Mouse (Mus musculus): ENCODE results near the gene Dazap1. TPM values are rescaled to one million over a fixed set of nuclear protein-coding genes. Genes with fewer than 3 reads are reported as not detected.

Gene Dazap1
- polyA plus RNA-seq (2012; rRNA removed), result 82.9 and 83.0 TPM in 2 replicates

GRCm38 (mm10) chr10:80260642-80261584 lies at the start of gene Dazap1, which contains the start of gene Gamt:
Gene Dazap1, plus strand, starts transcription at chr10:80261486.
Gene Gamt, minus strand, starts transcription at chr10:80261012.

GRCm38 (mm10) chr10:80226416-80227165 lies 34.7 kb upstream of the Dazap1 start, which contains the start of gene Mum1:
Gene Mum1, plus strand, starts transcription at chr10:80226434.

GRCm38 (mm10) chr10:80248971-80249640 lies 12.2 kb upstream of the Dazap1 start, which contains the start of gene Ndufs7:
Gene Ndufs7, plus strand, starts transcription at chr10:80249121.

GRCm38 (mm10) chr10:80292251-80293146 lies 31.2 kb downstream of the Dazap1 start, which contains the start of gene Rps15:
Gene Rps15, plus strand, starts transcription at chr10:80292453.

GRCm38 (mm10) chr10:80295618-80296425 lies 34.5 kb downstream of the Dazap1 start, which contains the start of gene Apc2:
Gene Apc2, plus strand, starts transcription at chr10:80295977.

GRCm38 (mm10) chr10:80320340-80320760 lies 59.1 kb downstream of the Dazap1 start, which contains the start of gene 2310011J03Rik:
Gene 2310011J03Rik, minus strand, starts transcription at chr10:80320537.

GRCm38 (mm10) chr10:80329273-80330081 lies 68.2 kb downstream of the Dazap1 start, which contains the start of the genes Pcsk4 and Reep6:
Gene Pcsk4, minus strand, starts transcription at chr10:80329498.
Gene Reep6, plus strand, starts transcription at chr10:80329953.

Other genes starting within 250 kb of the Dazap1 start
- 23.1 and 27.9 TPM in 2 replicates for gene Arhgap45, start 244.8 kb upstream of the Dazap1 start, polyA plus RNA-seq (2012; rRNA removed)
- gene Polr2e, start 221.7 kb upstream of the Dazap1 start, polyA plus RNA-seq (2012; rRNA removed), result 406 and 421 TPM in 2 replicates
- gene Gpx4, start 214.3 kb upstream of the Dazap1 start, polyA plus RNA-seq (2012; rRNA removed), result 613 and 620 TPM in 2 replicates
- 85.9 and 89.3 TPM in 2 replicates for gene Sbno2, start 155.9 kb upstream of the Dazap1 start, polyA plus RNA-seq (2012; rRNA removed)
- 186 and 203 TPM in 2 replicates for gene Stk11, start 145.7 kb upstream of the Dazap1 start, polyA plus RNA-seq (2012; rRNA removed)
- 1,675 and 3,137 TPM in 2 replicates for gene Atp5d, start 122.9 kb upstream of the Dazap1 start, polyA plus RNA-seq (2012; rRNA removed)
- gene Cbarp, start 120.7 kb upstream of the Dazap1 start, polyA plus RNA-seq (2012; rRNA removed), result 58.9 and 61.5 TPM in 2 replicates
- gene Midn, start 113.2 kb upstream of the Dazap1 start, polyA plus RNA-seq (2012; rRNA removed), result 221 and 248 TPM in 2 replicates
- 166 and 186 TPM in 2 replicates for gene Cirbp, start 95.5 kb upstream of the Dazap1 start, polyA plus RNA-seq (2012; rRNA removed)
- gene 1600002K03Rik, start 88.5 kb upstream of the Dazap1 start, polyA plus RNA-seq (2012; rRNA removed), result 11.6 and 15.0 TPM in 2 replicates
- 24.1 and 27.6 TPM in 2 replicates for gene Efna2, start 82.0 kb upstream of the Dazap1 start, polyA plus RNA-seq (2012; rRNA removed)
- gene Mum1, start 35.1 kb upstream of the Dazap1 start, polyA plus RNA-seq (2012; rRNA removed), result 50.0 and 52.1 TPM in 2 replicates
- gene Ndufs7, start 12.4 kb upstream of the Dazap1 start, polyA plus RNA-seq (2012; rRNA removed), result 763 TPM in 2 replicates
- 151 and 218 TPM in 2 replicates for gene Gamt, start 474 bp upstream of the Dazap1 start, polyA plus RNA-seq (2012; rRNA removed)
- 1,795 and 1,851 TPM in 2 replicates for gene Rps15, start 31.0 kb downstream of the Dazap1 start, polyA plus RNA-seq (2012; rRNA removed)
- gene Apc2, start 34.5 kb downstream of the Dazap1 start, polyA plus RNA-seq (2012; rRNA removed), result 3.4 and 4.0 TPM in 2 replicates
- 71.0 and 75.2 TPM in 2 replicates for gene 2310011J03Rik, start 59.1 kb downstream of the Dazap1 start, polyA plus RNA-seq (2012; rRNA removed)
- gene Pcsk4, start 68.0 kb downstream of the Dazap1 start, polyA plus RNA-seq (2012; rRNA removed), result 17.4 and 20.3 TPM in 2 replicates
- 8.6 and 13.7 TPM in 2 replicates for gene Reep6, start 68.5 kb downstream of the Dazap1 start, polyA plus RNA-seq (2012; rRNA removed)
- gene Adamtsl5, start 86.9 kb downstream of the Dazap1 start, polyA plus RNA-seq (2012; rRNA removed), result 18.5 and 21.2 TPM in 2 replicates
- gene Plk5, start 95.0 kb downstream of the Dazap1 start, polyA plus RNA-seq (2012; rRNA removed), result 8.2 and 10.0 TPM in 2 replicates
- 95.3 and 114 TPM in 2 replicates for gene Mex3d, start 126.2 kb downstream of the Dazap1 start, polyA plus RNA-seq (2012; rRNA removed)
- 266 and 282 TPM in 2 replicates for gene Mbd3, start 138.1 kb downstream of the Dazap1 start, polyA plus RNA-seq (2012; rRNA removed)
- 1,515 and 1,936 TPM in 2 replicates for gene Uqcr11, start 145.3 kb downstream of the Dazap1 start, polyA plus RNA-seq (2012; rRNA removed)
- 199 and 209 TPM in 2 replicates for gene Tcf3, start 172.2 kb downstream of the Dazap1 start, polyA plus RNA-seq (2012; rRNA removed)
- gene Onecut3, start 233.3 kb downstream of the Dazap1 start, polyA plus RNA-seq (2012; rRNA removed), result 0.02 and 0.06 TPM in 2 replicates

Data from ovary, adult 2 months (tissue).